ENCODE assay signal across 8 mouse cellular contexts in genomic region chr6:67036837-67037628, GRCm38 (mm10). TPM values are rescaled to one million over a fixed set of nuclear protein-coding genes. Genes with fewer than 3 reads are reported as not detected.
DNase-seq lines count a peak whose midpoint lies in the region; ATAC-seq and TF ChIP-seq lines count a peak whose summit lies in the region.

Gene Gadd45a, minus strand, starts transcription at chr6:67037457.

- peak within 1 kb of the TSS; percentile 88 for H3K4me3 ChIP-seq in hindbrain, embryonic 13.5 days

- DNase-seq in Patski (ENCODE audit: low read depth, low spot score): peak; percentile 92
- peak; percentile 96 to 97 for DNase-seq in cerebellum, postnatal 14 days
- peak; percentile 85 to 90 for DNase-seq in frontal cortex, postnatal 14 days (ENCODE audit: low spot score in 2 of 2)
- peak; percentile 75 to 76 for DNase-seq in layer of hippocampus, postnatal 25 days (ENCODE audit: extremely low spot score in 1 of 2, low spot score in 1 of 2)
- DNase-seq in lung, postnatal 25 days (ENCODE audit: low spot score): peak; percentile 98
- DNase-seq in retina, embryonic 14.5 days (ENCODE audit: low spot score): peak; percentile 97
- peak; percentile 96 for DNase-seq in thymus, postnatal 4 days

- peaks cover 25% of the 10 kb centered on the region for H3K4me1 ChIP-seq in hindbrain, embryonic 13.5 days (replicated peaks)

- H3K4me2 ChIP-seq in hindbrain, embryonic 13.5 days: peak within 1 kb of the TSS; percentile 82

- peak within 1 kb of the TSS; percentile 93 for H3K9ac ChIP-seq in hindbrain, embryonic 13.5 days

- peak; percentile 97 for ATAC-seq in Patski
- ATAC-seq in hindbrain, embryonic 13.5 days (ENCODE audit: low FRiP score): peak; percentile 97

- no peaks in the 10 kb centered on the region for H3K9me3 ChIP-seq in hindbrain, embryonic 13.5 days

- no peaks in the 10 kb centered on the region for H3K27me3 ChIP-seq in Patski
- H3K27me3 ChIP-seq in hindbrain, embryonic 13.5 days: no peaks in the 10 kb centered on the region

- POLR2A ChIA-PET in Patski (lab: Charles Lee): interaction anchor here (0.7 to 3.1 kb wide), 12 partner anchors 9 to 122 kb away, joined by 3 to 17 read pairs (median 6); no protein-coding TSS in a partner anchor

- H3K36me3 ChIP-seq in hindbrain, embryonic 13.5 days: no peaks in the 10 kb centered on the region

- CTCF ChIA-PET in Patski (lab: Charles Lee): interaction anchor here (0.9 to 5.2 kb wide), 16 partner anchors 13 to 124 kb away, joined by 3 to 48 read pairs (median 4); no protein-coding TSS in a partner anchor

- under 1% methylated on average over 69 of the region's 69 CpGs for WGBS in hindbrain, embryonic 13.5 days

- TF ChIP-seq CTCF in Patski (IDR thresholded peaks at IDR 0.05): no peak

- H3K27ac ChIP-seq in hindbrain, embryonic 13.5 days: peak within 1 kb of the TSS; percentile 94

- in situ Hi-C loops in Patski (cut with MboI; ENCODE audit: low pct_unique_long_range_greater_than_20kb): loop anchor here (5.0 kb wide), 2 partner anchors 105 to 140 kb away; partner anchors contain the start of gene Gng12

RNA-seq across cellular contexts. Expression of gene Gadd45a, which starts in this region (rescaled TPM):
- polyA plus RNA-seq in Patski (2021): 138 TPM
- polyA plus RNA-seq in hindbrain, embryonic 13.5 days (2015; fragmentation: Nextera tagmentation; extraction: Ambion mirVana): 21.0 and 21.5 TPM in 2 replicates
- 10 to 100 TPM in 1 of 2 experiments, 1 to 10 TPM in 1; 8.2 to 10.5 TPM for total RNA-seq in layer of hippocampus, postnatal 25 days (2021)

Comparison
In these comparisons a context has a peak if more than half of its experiments do, and no peak if none do; other contexts are left out.
1. Peak in every context shown above with its lines: DNase-seq, ATAC-seq, H3K4me3 ChIP-seq and H3K27ac ChIP-seq.